Mouse (Mus musculus): Measurements from ENCODE around the gene Syde2. TPM values are rescaled to one million over a fixed set of nuclear protein-coding genes. Genes with fewer than 3 reads are reported as not detected.

Syde2 gene
- polyA plus RNA-seq, 1 experiment from 2014 or later = 1.9 TPM

Other genes with a start within 250 kb of the Syde2 start
- 12.0 and 17.7 TPM in 2 replicates for gene Ddah1, start 229.2 kb upstream of the Syde2 start, polyA plus RNA-seq (2015; fragmentation: Nextera tagmentation; extraction: Ambion mirVana)
- gene Bcl10, start 65.1 kb upstream of the Syde2 start, polyA plus RNA-seq (2015; fragmentation: Nextera tagmentation; extraction: Ambion mirVana) = 50.3 and 52.1 TPM in 2 replicates
- gene 2410004B18Rik, start 49.9 kb upstream of the Syde2 start, polyA plus RNA-seq (2015; fragmentation: Nextera tagmentation; extraction: Ambion mirVana) = 31.7 and 41.2 TPM in 2 replicates
- gene Wdr63, start 120.3 kb downstream of the Syde2 start, polyA plus RNA-seq (2015; fragmentation: Nextera tagmentation; extraction: Ambion mirVana) = 0.31 and 0.50 TPM in 2 replicates
- gene Mcoln3, start 129.6 kb downstream of the Syde2 start, polyA plus RNA-seq (2015; fragmentation: Nextera tagmentation; extraction: Ambion mirVana) = 5.7 and 9.9 TPM in 2 replicates
- gene Mcoln2, start 162.0 kb downstream of the Syde2 start, polyA plus RNA-seq (2015; fragmentation: Nextera tagmentation; extraction: Ambion mirVana) = 2.2 and 2.5 TPM in 2 replicates
- gene Lpar3, start 233.1 kb downstream of the Syde2 start, polyA plus RNA-seq (2015; fragmentation: Nextera tagmentation; extraction: Ambion mirVana) = 1.3 and 1.4 TPM in 2 replicates

Measured in stomach, embryonic 16.5 days (tissue).